Mouse (Mus musculus) small intestine, adult 2 months (tissue): ENCODE results near the gene Myl6.

Experiments
- CTCF ChIP-seq: fragments of 200-500 bp; IDR thresholded peaks from 2 replicates; pipeline ENCODE4 v1.5.1; 2012; ENCODE audit warnings: low read depth, mild to moderate bottlenecking, control low read depth, inconsistent platforms, low read length, moderate library complexity, mixed read lengths; ENCODE audit not compliant: insufficient replicate concordance, insufficient read length; ENCODE audit errors: extremely low read depth
- POLR2A ChIP-seq: fragments of 200-500 bp; IDR thresholded peaks from 2 replicates; pipeline ENCODE4 v1.6.1; 2012; ENCODE audit warnings: low read depth, mild to moderate bottlenecking, control low read depth, inconsistent platforms, low read length, moderate library complexity

DNA sequence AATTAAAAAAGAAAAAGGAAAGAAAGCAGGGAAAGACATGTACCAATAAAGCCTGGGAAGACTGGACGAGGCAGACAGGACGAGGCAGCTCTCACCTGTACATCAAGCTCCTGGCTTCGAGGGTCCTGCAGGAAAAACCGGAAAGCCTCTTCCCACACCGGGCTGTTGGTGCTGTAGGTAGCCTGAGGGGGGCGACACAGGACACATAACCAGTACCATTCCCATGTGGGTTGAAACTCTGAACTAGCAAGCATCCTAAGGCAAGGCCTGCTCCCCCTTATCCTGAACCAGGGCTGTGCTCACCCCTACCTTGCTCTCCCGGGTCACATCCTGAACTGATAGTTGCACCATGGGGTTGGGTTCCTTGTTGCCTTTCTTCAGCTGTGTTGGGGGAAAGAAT lies 24.9 kb upstream of the Myl6 start:
- TF ChIP-seq CTCF (peak; percentile 27; the same call in 1 of the 2 replicates), POLR2A (no peak)
